Mouse (Mus musculus) liver, embryonic 14.5 days (tissue): ENCODE results near the gene Lpxn.
A peak's percentile ranks its signal among the peaks of the same experiment; 100 is the strongest.

Source experiments
- CTCF ChIP-seq: IDR thresholded peaks from 2 replicates; pipeline ENCODE4 v1.5.1; 2016; ENCODE audit warnings: antibody characterized with exemption, low read depth, control low read depth
- EP300 ChIP-seq: IDR thresholded peaks from 2 replicates; pipeline ENCODE4 v1.6.1; 2016; ENCODE audit warnings: antibody characterized with exemption, low read depth

- TF ChIP-seq CTCF = peak; percentile 55
- no peak for TF ChIP-seq EP300
Observed at GRCm38 (mm10) chr19:12762212-12763130, 33.5 kb upstream of the Lpxn start.
